Mouse (Mus musculus) heart, embryonic 14.5 days (tissue): ENCODE measurements around the gene Tiam1. TPM values are rescaled to one million over a fixed set of nuclear protein-coding genes. Genes with fewer than 3 reads are reported as not detected.

Experiments
- ATAC-seq: fragments of 200-750 bp; cut with Nextera tagmentation; 2 replicates; pipeline ENCODE4 v1.8.0; 2017; ENCODE audit warnings: low read depth, moderate TSS enrichment; ENCODE audit not compliant: insufficient number of reproducible peaks, insufficient read depth, low FRiP score
- H3K27ac ChIP-seq, 2 experiments: fragments of 200-500 bp in 1 of 2; fragments of 300-500 bp in 1 of 2; sonication (generic) in 1 of 2; replicated peaks in 1 of 2; 2 replicates each; pipeline ENCODE4 v1.5.1; 2012 to 2014; ENCODE audit warnings: low read depth in 2 of 2, low read length in 2 of 2, control low read depth in 1 of 2, mild to moderate bottlenecking in 1 of 2, mixed read lengths in 1 of 2; ENCODE audit not compliant: control insufficient read depth in 1 of 2, insufficient read depth in 1 of 2
- H3K27me3 ChIP-seq: fragments of 300-500 bp; sonication (generic); 2 replicates; pipeline ENCODE4 v1.6.1; 2014; ENCODE audit warnings: mild to moderate bottlenecking, low read length, control low read depth; ENCODE audit not compliant: control insufficient read depth, insufficient read depth
- H3K36me3 ChIP-seq: fragments of 300-500 bp; sonication (generic); 2 replicates; pipeline ENCODE4 v1.6.1; 2014; ENCODE audit warnings: mild to moderate bottlenecking, control low read depth, low read length, mixed read lengths; ENCODE audit not compliant: control insufficient read depth, insufficient read depth
- H3K4me1 ChIP-seq, 2 experiments: fragments of 200-500 bp in 1 of 2; fragments of 300-500 bp in 1 of 2; sonication (generic) in 1 of 2; 2 replicates each; pipeline ENCODE4 v1.6.1; 2012 to 2014; ENCODE audit warnings: low read length in 2 of 2, control low read depth in 1 of 2, mixed read lengths in 1 of 2; ENCODE audit not compliant: control insufficient read depth in 2 of 2, insufficient read depth in 2 of 2
- H3K4me2 ChIP-seq: fragments of 300-500 bp; sonication (generic); 2 replicates; pipeline ENCODE4 v1.6.1; 2014; ENCODE audit warnings: mild to moderate bottlenecking, low read length
- H3K4me3 ChIP-seq, 2 experiments: fragments of 200-500 bp in 1 of 2; fragments of 300-500 bp in 1 of 2; sonication (generic) in 1 of 2; 2 replicates each; pipeline ENCODE4 v1.5.1; 2012 to 2014; ENCODE audit warnings: low read length in 2 of 2, mild to moderate bottlenecking in 2 of 2, control low read depth in 1 of 2, low read depth in 1 of 2, moderate library complexity in 1 of 2; ENCODE audit not compliant: control insufficient read depth in 1 of 2, insufficient read depth in 1 of 2
- H3K9ac ChIP-seq: fragments of 300-500 bp; sonication (generic); 2 replicates; pipeline ENCODE4 v1.6.1; 2014; ENCODE audit warnings: mild to moderate bottlenecking, low read length
- H3K9me3 ChIP-seq: fragments of 300-500 bp; sonication (generic); 2 replicates; pipeline ENCODE4 v1.6.1; 2016; ENCODE audit warnings: low read length, control low read depth; ENCODE audit not compliant: control insufficient read depth
- WGBS: fragments of 180-500 bp; shearing (Covaris S2); extraction: QIAGEN DNeasy Blood & Tissue Kit; methylation state at CpG from one replicate; pipeline ENCODE4 v1.1.7; 2014; 5-methylcytosine and 5-hydroxymethylcytosine counted together
- polyA plus RNA-seq: library from polyadenylated mRNA; unstranded; fragments of >200 nt; fragmentation: Nextera tagmentation; extraction: Ambion mirVana; gene quantifications from 2 replicates; pipeline ENCODE4 v1.2.1, GENCODE M21; 2014

Tiam1 gene
- polyA plus RNA-seq, 1 experiment from 2014 or later, result 12.6 TPM

GRCm38 (mm10) chr16:90096011-90096410 is 47.6 kb downstream of the Tiam1 start:
- Histone ChIP-seq H3K4me1 (peaks cover 8 to 13% of the 10 kb centered on the region in 2 experiments), H3K27me3 (no peaks in the 10 kb centered on the region), H3K4me2 (no peak overlapping the region), H3K9me3 (no peaks in the 10 kb centered on the region), H3K4me3 (no peak overlapping the region), H3K27ac (no peak overlapping the region), H3K9ac (no peak overlapping the region), H3K36me3 (no peaks in the 10 kb centered on the region)
- 41% methylated on average over 5 of the region's 5 CpGs for WGBS
- no peak for ATAC-seq

- peaks cover 10 to 14% of the 10 kb centered on the region in 2 experiments for H3K4me1 ChIP-seq
- H3K4me2 ChIP-seq, result no peak overlapping the region
- H3K9ac ChIP-seq, result no peak overlapping the region
- ATAC-seq, result no peak
- H3K27ac ChIP-seq, result no peak overlapping the region
- no peak overlapping the region for H3K4me3 ChIP-seq
- H3K9me3 ChIP-seq, result no peaks in the 10 kb centered on the region
- WGBS, result 86% methylated on average over 9 of the region's 9 CpGs
- no peaks in the 10 kb centered on the region for H3K36me3 ChIP-seq
- no peaks in the 10 kb centered on the region for H3K27me3 ChIP-seq
Measured at GRCm38 (mm10) chr16:90093015-90093414, 50.6 kb downstream of the Tiam1 start.

- Histone ChIP-seq H3K4me2 (no peak overlapping the region), H3K27ac (no peak overlapping the region), H3K9me3 (no peaks in the 10 kb centered on the region), H3K4me1 (peaks cover 10 to 14% of the 10 kb centered on the region in 2 experiments), H3K36me3 (no peaks in the 10 kb centered on the region), H3K27me3 (no peaks in the 10 kb centered on the region), H3K4me3 (no peak overlapping the region), H3K9ac (no peak overlapping the region)
- WGBS, result 74% methylated on average over 1 of the region's 1 CpGs
- ATAC-seq, result no peak
Measured at GRCm38 (mm10) chr16:90091906-90092305, 51.7 kb downstream of the Tiam1 start.

GRCm38 (mm10) chr16:90091112-90091720 is 52.4 kb downstream of the Tiam1 start:
- no peak for ATAC-seq
- Histone ChIP-seq H3K4me3 (no peak overlapping the region), H3K9me3 (no peaks in the 10 kb centered on the region), H3K27me3 (no peaks in the 10 kb centered on the region), H3K4me2 (no peak overlapping the region), H3K36me3 (no peaks in the 10 kb centered on the region), H3K27ac (no peak overlapping the region), H3K9ac (no peak overlapping the region), H3K4me1 (peaks cover 10 to 13% of the 10 kb centered on the region in 2 experiments)
- WGBS, result 18% methylated on average over 11 of the region's 11 CpGs

GRCm38 (mm10) chr16:90090368-90090767 is 53.2 kb downstream of the Tiam1 start:
- Histone ChIP-seq H3K27ac (no peak overlapping the region), H3K27me3 (no peaks in the 10 kb centered on the region), H3K4me3 (no peak overlapping the region), H3K9me3 (no peaks in the 10 kb centered on the region), H3K4me1 (peaks cover 6 to 8% of the 10 kb centered on the region in 2 experiments), H3K36me3 (no peaks in the 10 kb centered on the region), H3K9ac (no peak overlapping the region), H3K4me2 (no peak overlapping the region)
- ATAC-seq, result no peak
- WGBS, result 90% methylated on average over 13 of the region's 13 CpGs

GRCm38 (mm10) chr16:90087256-90087655 is 56.3 kb downstream of the Tiam1 start:
- no peak overlapping the region for H3K4me2 ChIP-seq
- WGBS, result 82% methylated on average over 5 of the region's 5 CpGs

GRCm38 (mm10) chr16:90086111-90086510 is 57.5 kb downstream of the Tiam1 start:
- Histone ChIP-seq H3K4me1 (peaks cover 2 to 4% of the 10 kb centered on the region in 2 experiments), H3K27ac (no peak overlapping the region), H3K27me3 (no peaks in the 10 kb centered on the region), H3K9me3 (no peaks in the 10 kb centered on the region), H3K9ac (no peak overlapping the region), H3K4me3 (no peak overlapping the region), H3K4me2 (no peak overlapping the region), H3K36me3 (no peaks in the 10 kb centered on the region)
- ATAC-seq, result no peak
- 67% methylated on average over 6 of the region's 6 CpGs for WGBS

More at GRCm38 (mm10) chr16:90087256-90087655, 56.3 kb downstream of the Tiam1 start:
- Histone ChIP-seq H3K27ac (no peak overlapping the region), H3K27me3 (no peaks in the 10 kb centered on the region), H3K9ac (no peak overlapping the region), H3K9me3 (no peaks in the 10 kb centered on the region), H3K4me1 (peaks cover 6 to 8% of the 10 kb centered on the region in 2 experiments), H3K4me3 (no peak overlapping the region), H3K36me3 (no peaks in the 10 kb centered on the region)
- ATAC-seq, result no peak

GRCm38 (mm10) chr16:90085580-90085979 is 58.0 kb downstream of the Tiam1 start:
- Histone ChIP-seq H3K27me3 (no peaks in the 10 kb centered on the region), H3K4me3 (no peak overlapping the region), H3K4me2 (no peak overlapping the region), H3K9ac (no peak overlapping the region), H3K9me3 (no peaks in the 10 kb centered on the region), H3K27ac (no peak overlapping the region), H3K4me1 (no peaks in the 10 kb centered on the region), H3K36me3 (no peaks in the 10 kb centered on the region)
- ATAC-seq, result no peak
- WGBS, result 84% methylated on average over 14 of the region's 14 CpGs
